14 mouse cellular contexts compared by ENCODE assay signal in the genomic region with DNA sequence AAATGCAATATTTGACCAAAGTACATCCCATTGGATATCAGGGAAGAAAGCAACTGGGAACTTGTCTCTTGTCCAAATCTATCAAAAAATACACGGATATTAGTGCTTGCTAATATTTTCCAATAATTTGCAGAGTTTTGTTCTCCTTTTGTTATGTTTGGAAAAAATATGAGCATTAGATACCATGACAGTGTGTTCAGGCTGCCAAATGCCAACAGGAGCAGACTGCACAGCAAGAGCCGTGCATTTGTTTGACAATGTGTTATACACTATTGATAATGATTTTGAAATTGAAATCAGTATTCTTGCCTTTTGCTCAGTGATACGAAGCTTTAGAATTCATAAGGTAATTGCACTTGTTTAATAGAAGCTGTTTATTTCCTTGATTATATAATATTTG.
"Had no signal": no experiment of that assay in that cellular context is flagged by ENCODE, and none has a peak within 500 bp of the region (broad histone marks: within the 10 kb centered on the region; RNA-seq: fewer than 3 reads in every experiment).

No protein-coding gene starts in this region.

- H3K27me3 ChIP-seq: lung, embryonic 15.5 days; megakaryocyte, embryonic 14.5 days; midbrain, embryonic 13.5 days; midbrain, embryonic 15.5 days; neural tube, embryonic 12.5 days; stomach, embryonic 15.5 days had no signal

- H3K9me3 ChIP-seq: lung, embryonic 15.5 days; megakaryocyte, embryonic 14.5 days; midbrain, embryonic 13.5 days; midbrain, embryonic 15.5 days; neural tube, embryonic 12.5 days; stomach, embryonic 15.5 days had no signal

- H3K4me3 ChIP-seq: lung, embryonic 15.5 days; megakaryocyte, embryonic 14.5 days; midbrain, embryonic 13.5 days; midbrain, embryonic 15.5 days; neural tube, embryonic 12.5 days; stomach, embryonic 15.5 days had no signal

- H3K36me3 ChIP-seq: lung, embryonic 15.5 days; midbrain, embryonic 13.5 days; midbrain, embryonic 15.5 days; neural tube, embryonic 12.5 days; stomach, embryonic 15.5 days had no signal

- DNase-seq: lung, postnatal 14 days; lung, postnatal 36 days; right cerebral cortex, postnatal 14 days; thymus, adult 2 months; thymus, postnatal 25 days; thymus, postnatal 4 days had no signal

- H3K4me1 ChIP-seq: lung, embryonic 15.5 days; megakaryocyte, embryonic 14.5 days; midbrain, embryonic 13.5 days; midbrain, embryonic 15.5 days; neural tube, embryonic 12.5 days; stomach, embryonic 15.5 days had no signal

- H3K27ac ChIP-seq: lung, embryonic 15.5 days; macrophage; midbrain, embryonic 13.5 days; midbrain, embryonic 15.5 days; neural tube, embryonic 12.5 days; stomach, embryonic 15.5 days; stomach, postnatal 0 days had no signal
